Mouse (Mus musculus): ENCODE results near the gene Gtpbp4.

DNA sequence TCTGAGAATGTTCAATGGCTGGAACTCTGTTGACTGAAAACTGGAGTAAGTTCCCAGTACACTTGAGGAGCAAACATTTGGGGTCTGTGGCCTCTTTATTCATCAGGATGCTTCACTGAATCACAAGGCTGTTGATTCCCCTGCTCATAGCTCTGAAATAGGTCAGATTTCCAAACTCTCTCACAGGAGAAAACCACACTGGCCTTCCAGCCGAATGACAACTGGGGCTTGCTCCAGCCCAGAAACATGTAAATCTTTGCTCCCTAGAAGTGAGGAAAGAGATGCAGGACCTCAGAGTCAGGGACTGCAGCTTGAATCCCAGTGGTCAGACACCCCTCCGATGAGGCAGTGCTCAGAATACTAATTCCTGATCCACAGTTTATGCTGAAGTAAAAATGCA is 7.4 kb upstream of the Gtpbp4 start:
- TF ChIP-seq EP300 (optimal IDR thresholded peaks at IDR 0.05) (no peak), CTCF (IDR thresholded peaks at IDR 0.05; ENCODE audit: low read depth) (no peak)

All from stomach, postnatal 0 days (tissue).